Mouse (Mus musculus): ENCODE measurements around the gene Capn10.

The Capn10 gene

GRCm38 (mm10) chr1:92934182-92934827 lies at the start of gene Capn10:
Capn10 (plus strand) TSS chr1:92934376.
- in situ Hi-C loops (cut with MseI, MboI): no loop called here

GRCm38 (mm10) chr1:92888901-92889655 lies 45.1 kb upstream of the Capn10 start:
- in situ Hi-C loops (cut with MseI, MboI): no loop called here

GRCm38 (mm10) chr1:92892791-92893190 lies 41.4 kb upstream of the Capn10 start:
- in situ Hi-C loops (cut with MseI, MboI): no loop called here

GRCm38 (mm10) chr1:92893896-92894295 lies 40.3 kb upstream of the Capn10 start:
- in situ Hi-C loops (cut with MseI, MboI): no loop called here

- in situ Hi-C loops (cut with MseI, MboI): loop anchor here in 1 of 2 experiments (5.0 kb wide), 1 partner anchor 53 kb away; no protein-coding TSS in a partner anchor
These were observed 39.1 kb upstream of the Capn10 start for GRCm38 (mm10) chr1:92895089-92895488.

GRCm38 (mm10) chr1:92902786-92903185 lies 31.4 kb upstream of the Capn10 start, which contains the start of gene Ankmy1:
Ankmy1 (minus strand) TSS chr1:92902906.
- in situ Hi-C loops (cut with MseI, MboI): no loop called here

GRCm38 (mm10) chr1:92903627-92904026 lies 30.5 kb upstream of the Capn10 start:
- in situ Hi-C loops (cut with MseI, MboI): no loop called here

GRCm38 (mm10) chr1:92905703-92906310 lies 28.4 kb upstream of the Capn10 start:
- in situ Hi-C loops (cut with MseI, MboI): no loop called here

GRCm38 (mm10) chr1:92906779-92907631 lies 27.2 kb upstream of the Capn10 start, which contains the start of gene Dusp28:
Dusp28 (plus strand) TSS chr1:92906981.
- in situ Hi-C loops (cut with MseI, MboI): no loop called here

- in situ Hi-C loops (cut with MseI, MboI): no loop called here
These were observed 26.4 kb upstream of the Capn10 start for GRCm38 (mm10) chr1:92907632-92908360.

GRCm38 (mm10) chr1:92908664-92909063 lies 25.5 kb upstream of the Capn10 start:
- in situ Hi-C loops (cut with MseI, MboI): no loop called here

GRCm38 (mm10) chr1:92909068-92909467 lies 25.1 kb upstream of the Capn10 start:
- in situ Hi-C loops (cut with MseI, MboI): no loop called here

GRCm38 (mm10) chr1:92910239-92910885 lies 23.8 kb upstream of the Capn10 start, which contains the start of gene Rnpepl1:
Rnpepl1 (plus strand) TSS chr1:92910783.
- in situ Hi-C loops (cut with MseI, MboI): no loop called here

- in situ Hi-C loops (cut with MseI, MboI): no loop called here
These were observed 23.1 kb upstream of the Capn10 start for GRCm38 (mm10) chr1:92910925-92911720.

- in situ Hi-C loops (cut with MseI, MboI): no loop called here
These were observed 22.4 kb upstream of the Capn10 start for GRCm38 (mm10) chr1:92911721-92912138.

GRCm38 (mm10) chr1:92912286-92912685 lies 21.9 kb upstream of the Capn10 start:
- in situ Hi-C loops (cut with MseI, MboI): no loop called here

- in situ Hi-C loops (cut with MseI, MboI): no loop called here
These were observed 19.9 kb upstream of the Capn10 start for GRCm38 (mm10) chr1:92914239-92914638.

GRCm38 (mm10) chr1:92914993-92915392 lies 19.2 kb upstream of the Capn10 start:
- in situ Hi-C loops (cut with MseI, MboI): no loop called here

- in situ Hi-C loops (cut with MseI, MboI): no loop called here
These were observed 17.5 kb upstream of the Capn10 start for GRCm38 (mm10) chr1:92916725-92917124.
